Mouse (Mus musculus): ENCODE data around the gene En2.

- no peak for TF ChIP-seq POLR2A (IDR thresholded peaks at IDR 0.05; ENCODE audit: insufficient read depth, low read depth, low read length)
- no peak for TF ChIP-seq CTCF (IDR thresholded peaks at IDR 0.05; ENCODE audit: insufficient read depth, low read depth, low read length)
These were observed 10.5 kb downstream of the En2 start for GRCm38 (mm10) chr5:28176023-28176422.

All from olfactory bulb, adult 2 months (tissue).